Mouse (Mus musculus) mouse trophoblast stem cell (cell line): Measurements from ENCODE around the gene Gm14322.
"Not testable (repeated sequence)": the region's sequence is repeated elsewhere in the genome, so short reads cannot be mapped to it uniquely, and the experiment has no call there.

Experiments used
- in situ Hi-C, 2 experiments: fragments of 300-500 bp; cut with MseI, MboI; formaldehyde crosslinking; loops; 2 replicates in 1 of 2; 3 replicates in 1 of 2; pipeline ENCODE4 v1.15.1; 2025

The Gm14322 gene

DNA sequence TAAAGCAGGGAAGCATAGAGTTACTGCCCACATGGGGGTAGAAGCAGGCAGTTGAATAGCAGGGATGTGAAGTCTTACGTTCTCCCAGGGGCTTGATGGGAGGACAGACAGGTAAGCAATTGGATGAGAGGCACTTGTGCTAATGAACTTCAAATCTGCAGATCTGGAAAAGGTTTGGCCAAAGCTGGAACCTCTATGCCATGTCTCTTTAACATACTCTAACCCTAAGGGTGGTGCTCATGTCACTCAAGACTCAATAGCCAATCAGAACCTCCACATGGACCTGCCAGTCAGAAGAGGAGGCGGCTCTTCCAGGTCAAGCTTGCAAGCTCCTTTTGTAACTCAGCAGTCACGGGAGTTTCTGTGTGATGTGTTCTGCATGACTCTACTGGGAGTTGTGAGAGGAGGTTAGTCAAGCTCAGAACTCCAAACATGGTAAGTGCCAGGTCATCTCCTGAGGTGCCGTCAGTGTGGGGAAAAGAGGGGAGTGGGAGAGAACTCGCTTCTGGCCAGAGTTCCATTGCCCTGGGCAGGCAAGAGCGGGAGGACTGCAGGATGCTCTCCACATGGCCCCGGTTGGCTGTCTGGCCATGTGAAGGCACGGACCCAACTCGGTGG lies at the start of gene Gm14322:
Gene Gm14322 (plus strand): TSS at position 348 of the 618 bp plus-strand sequence.
- in situ Hi-C loops = not testable (repeated sequence)

GRCm38 (mm10) chr2:177741487-177741886 lies 17.6 kb upstream of the Gm14322 start:
- in situ Hi-C loops = not testable (repeated sequence)

- in situ Hi-C loops = not testable (repeated sequence)
Observed at GRCm38 (mm10) chr2:177787351-177787750, 28.3 kb downstream of the Gm14322 start.

- in situ Hi-C loops = not testable (repeated sequence)
Observed at GRCm38 (mm10) chr2:177806170-177806569, 47.1 kb downstream of the Gm14322 start.
